Comparison of ENCODE assay signal across 8 mouse cellular contexts in genomic region chr1:86634751-86635359, GRCm38 (mm10). TPM values are rescaled to one million over a fixed set of nuclear protein-coding genes. Genes with fewer than 3 reads are reported as not detected.
DNase-seq lines count a peak whose midpoint lies in the region; ATAC-seq lines count a peak whose summit lies in the region.

No protein-coding gene starts in this region.

- peaks cover 8% of the 10 kb centered on the region for H3K4me1 ChIP-seq in forebrain, embryonic 13.5 days
- H3K4me1 ChIP-seq in liver, embryonic 12.5 days: no peaks in the 10 kb centered on the region

- H3K36me3 ChIP-seq in forebrain, embryonic 13.5 days (ENCODE audit: poor library complexity, severe bottlenecking): no peaks in the 10 kb centered on the region
- no peaks in the 10 kb centered on the region for H3K36me3 ChIP-seq in liver, embryonic 12.5 days

- H3K4me3 ChIP-seq in forebrain, embryonic 13.5 days: peak overlapping the region; percentile 12; the same call in 1 of the 2 replicates
- no peak overlapping the region for H3K4me3 ChIP-seq in liver, embryonic 12.5 days

- peak; percentile 94 for ATAC-seq in forebrain, embryonic 13.5 days
- no peak for ATAC-seq in liver, embryonic 12.5 days

- no peak overlapping the region for H3K27ac ChIP-seq in forebrain, embryonic 13.5 days
- no peak overlapping the region for H3K27ac ChIP-seq in liver, embryonic 12.5 days

- peak; percentile 35 to 48 for DNase-seq in cerebellum, postnatal 14 days
- no peak for DNase-seq in cerebellum, adult 9-11 months
- DNase-seq in 416B (ENCODE audit: low read depth): peak; percentile 39
- DNase-seq in adrenal gland, postnatal 10 days: no peak
- DNase-seq in left cerebral cortex, postnatal 36 days (ENCODE audit: low spot score in 2 of 2): no peak
- no peak for DNase-seq in urinary bladder, adult 18-20 months (ENCODE audit: low spot score in 2 of 2)

- H3K27me3 ChIP-seq in forebrain, embryonic 13.5 days: no peaks in the 10 kb centered on the region
- no peaks in the 10 kb centered on the region for H3K27me3 ChIP-seq in liver, embryonic 12.5 days (replicated peaks)

- no peaks in the 10 kb centered on the region for H3K9me3 ChIP-seq in forebrain, embryonic 13.5 days (replicated peaks)
- no peaks in the 10 kb centered on the region for H3K9me3 ChIP-seq in liver, embryonic 12.5 days (replicated peaks)

- 58% methylated on average over 6 of the region's 6 CpGs for WGBS in forebrain, embryonic 13.5 days
- 46% methylated on average over 6 of the region's 6 CpGs for WGBS in liver, embryonic 12.5 days (ENCODE audit: insufficient replicate concordance)

- H3K9ac ChIP-seq in forebrain, embryonic 13.5 days: no peak overlapping the region
- no peak overlapping the region for H3K9ac ChIP-seq in liver, embryonic 12.5 days

- intact Hi-C loops in left cerebral cortex, postnatal 36 days (cut with DNase I): no loop called here

- peak overlapping the region; percentile 37 for H3K4me2 ChIP-seq in forebrain, embryonic 13.5 days
- H3K4me2 ChIP-seq in liver, embryonic 12.5 days: peak overlapping the region; percentile 10

RNA-seq across cellular contexts. Expression of gene Nppc, which starts 35.5 kb away (rescaled TPM):
- 2.6 and 2.7 TPM in 2 replicates for polyA plus RNA-seq in forebrain, embryonic 13.5 days (2015; fragmentation: Nextera tagmentation; extraction: Ambion mirVana)
- not detected in 2 replicates for polyA plus RNA-seq in liver, embryonic 12.5 days (2016; fragmentation: Nextera tagmentation; extraction: Ambion mirVana)
- total RNA-seq in adrenal gland, postnatal 10 days (2021): under 1 TPM in 1 of 2 experiments, not detected in 1; 0.48 TPM
- 10 to 100 TPM; 10.8 to 18.4 TPM for total RNA-seq in left cerebral cortex, postnatal 36 days (2021)

RNA-seq across cellular contexts. Expression of gene Cops7b, which starts 52.2 kb away (rescaled TPM):
- 60.5 and 64.7 TPM in 2 replicates for polyA plus RNA-seq in forebrain, embryonic 13.5 days (2015; fragmentation: Nextera tagmentation; extraction: Ambion mirVana)
- 23.4 and 24.3 TPM in 2 replicates for polyA plus RNA-seq in liver, embryonic 12.5 days (2016; fragmentation: Nextera tagmentation; extraction: Ambion mirVana)
- 10 to 100 TPM; 10.4 to 15.0 TPM for total RNA-seq in adrenal gland, postnatal 10 days (2021)
- total RNA-seq in left cerebral cortex, postnatal 36 days (2021): 10 to 100 TPM; 25.2 to 25.8 TPM

RNA-seq across cellular contexts. Expression of gene Pde6d, which starts 52.4 kb away (rescaled TPM):
- 78.5 and 84.4 TPM in 2 replicates for polyA plus RNA-seq in forebrain, embryonic 13.5 days (2015; fragmentation: Nextera tagmentation; extraction: Ambion mirVana)
- polyA plus RNA-seq in liver, embryonic 12.5 days (2016; fragmentation: Nextera tagmentation; extraction: Ambion mirVana): 44.0 and 48.0 TPM in 2 replicates
- 10 to 100 TPM; 28.8 to 32.8 TPM for total RNA-seq in adrenal gland, postnatal 10 days (2021)
- total RNA-seq in left cerebral cortex, postnatal 36 days (2021): 10 to 100 TPM; 53.3 to 62.6 TPM

Comparison
In these comparisons a context has a peak if more than half of its experiments do, and no peak if none do; other contexts are left out.
1. DNase-seq: peak in cerebellum, postnatal 14 days (2 of 2) and 416B (single experiment); none in cerebellum, adult 9-11 months (single experiment), adrenal gland, postnatal 10 days (single experiment), left cerebral cortex, postnatal 36 days (0 of 2) and urinary bladder, adult 18-20 months (0 of 2).
2. RNA of gene Nppc, which starts 35.5 kb away (total RNA-seq): 10.8 to 18.4 TPM in left cerebral cortex, postnatal 36 days; 0.48 TPM in adrenal gland, postnatal 10 days; every median in the first group is over 4 times any median in the second.